Mouse (Mus musculus) intestine, embryonic 14.5 days (tissue): Measurements from ENCODE around the gene Zfp775. TPM values are rescaled to one million over a fixed set of nuclear protein-coding genes. Genes with fewer than 3 reads are reported as not detected.

Experiments
- ATAC-seq: fragments of 200-750 bp; cut with Nextera tagmentation; replicated peaks from 2 replicates; pipeline ENCODE4 v1.8.0; 2017; ENCODE audit warnings: low read depth, moderate number of reproducible peaks, moderate TSS enrichment, moderate library complexity; ENCODE audit not compliant: low FRiP score, low TSS enrichment
- DNase-seq: peaks from one replicate; pipeline ENCODE4 v3.0.0-alpha.2; 2018; ENCODE audit warnings: low spot score
- H3K27ac ChIP-seq: fragments of 300-500 bp; sonication (generic); 2 replicates; pipeline ENCODE4 v1.5.1; 2014; ENCODE audit warnings: low read depth, mild to moderate bottlenecking, control low read depth
- H3K27me3 ChIP-seq: fragments of 300-500 bp; sonication (generic); replicated peaks from 2 replicates; pipeline ENCODE4 v1.6.1; 2014; ENCODE audit warnings: low read length, control low read depth; ENCODE audit not compliant: control insufficient read depth, insufficient read depth
- H3K36me3 ChIP-seq: fragments of 300-500 bp; sonication (generic); 2 replicates; pipeline ENCODE4 v1.6.1; 2014; ENCODE audit warnings: low read length, control low read depth; ENCODE audit not compliant: control insufficient read depth, insufficient read depth
- H3K4me1 ChIP-seq: fragments of 300-500 bp; sonication (generic); replicated peaks from 2 replicates; pipeline ENCODE4 v1.6.1; 2014; ENCODE audit warnings: low read length, control low read depth, mixed read lengths; ENCODE audit not compliant: control insufficient read depth, insufficient read depth
- H3K4me2 ChIP-seq: fragments of 300-500 bp; sonication (generic); 2 replicates; pipeline ENCODE4 v1.6.1; 2014; ENCODE audit warnings: low read length
- H3K4me3 ChIP-seq: fragments of 300-500 bp; sonication (generic); 2 replicates; pipeline ENCODE4 v1.5.1; 2014; ENCODE audit warnings: low read depth, low read length, control low read depth, mixed read lengths
- H3K9ac ChIP-seq: fragments of 300-500 bp; sonication (generic); 2 replicates; pipeline ENCODE4 v1.6.1; 2014; ENCODE audit warnings: mild to moderate bottlenecking, low read length
- H3K9me3 ChIP-seq: fragments of 300-500 bp; sonication (generic); 2 replicates; pipeline ENCODE4 v1.6.1; 2016; ENCODE audit warnings: low read length, control low read depth; ENCODE audit not compliant: control insufficient read depth
- WGBS: fragments of 180-500 bp; shearing (Covaris S2); extraction: QIAGEN DNeasy Blood & Tissue Kit; methylation state at CpG from one replicate; pipeline ENCODE4 v1.1.7; 2014; 5-methylcytosine and 5-hydroxymethylcytosine counted together
- polyA plus RNA-seq: library from polyadenylated mRNA; unstranded; fragments of >200 nt; fragmentation: Nextera tagmentation; extraction: Ambion mirVana; gene quantifications from 2 replicates; pipeline ENCODE4 v1.2.1, GENCODE M21; 2014

The Zfp775 gene
- polyA plus RNA-seq, 1 experiment from 2014 or later = 8.3 TPM

DNA sequence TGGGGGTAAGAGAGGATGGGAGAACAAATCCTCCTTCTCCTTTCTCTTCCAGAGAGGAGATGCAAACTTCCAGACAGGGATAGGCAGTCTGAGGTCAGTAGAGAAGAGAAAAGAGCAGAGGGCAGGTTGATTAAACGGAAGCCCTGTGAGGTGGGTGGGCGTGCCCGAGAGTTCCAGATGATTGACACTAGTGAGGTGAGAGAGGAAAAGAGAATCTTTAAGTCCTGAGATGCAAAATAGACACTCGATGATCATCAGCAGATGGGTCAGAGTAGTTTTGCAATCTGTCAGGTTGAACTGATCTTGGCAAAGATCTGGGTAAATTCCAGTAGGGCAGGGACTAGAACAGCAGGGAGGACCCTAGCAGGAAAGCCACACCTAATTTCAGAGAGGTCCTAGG lies 62.9 kb downstream of the Zfp775 start:
- Histone ChIP-seq H3K4me1 (no peaks in the 10 kb centered on the region), H3K4me3 (no peak overlapping the region), H3K9ac (no peak overlapping the region), H3K27me3 (no peaks in the 10 kb centered on the region), H3K4me2 (no peak overlapping the region), H3K27ac (no peak overlapping the region), H3K36me3 (no peaks in the 10 kb centered on the region), H3K9me3 (no peaks in the 10 kb centered on the region)
- DNase-seq (no peak), ATAC-seq (no peak)
- WGBS = 81% methylated on average over 4 of the region's 4 CpGs

GRCm38 (mm10) chr6:48665471-48665870 lies 63.6 kb downstream of the Zfp775 start:
- no peak overlapping the region for H3K4me2 ChIP-seq
- no peaks in the 10 kb centered on the region for H3K36me3 ChIP-seq
- ATAC-seq (no peak), DNase-seq (no peak)
- H3K27me3 ChIP-seq = no peaks in the 10 kb centered on the region
- no peak overlapping the region for H3K9ac ChIP-seq
- H3K27ac ChIP-seq = peak overlapping the region; percentile 59
- H3K9me3 ChIP-seq = no peaks in the 10 kb centered on the region
- WGBS = 98% methylated on average over 9 of the region's 9 CpGs
- H3K4me1 ChIP-seq = no peaks in the 10 kb centered on the region
- H3K4me3 ChIP-seq = no peak overlapping the region

GRCm38 (mm10) chr6:48666159-48666586 lies 64.3 kb downstream of the Zfp775 start:
- WGBS = 15% methylated on average over 7 of the region's 7 CpGs
- peak; percentile 51 for DNase-seq
- no peak overlapping the region for H3K4me3 ChIP-seq
- H3K36me3 ChIP-seq = no peaks in the 10 kb centered on the region
- no peaks in the 10 kb centered on the region for H3K9me3 ChIP-seq
- peak overlapping the region; percentile 59 for H3K27ac ChIP-seq
- ATAC-seq = peak; percentile 88
- no peaks in the 10 kb centered on the region for H3K4me1 ChIP-seq
- no peak overlapping the region; the same call in 1 of the 2 replicates for H3K4me2 ChIP-seq
- no peaks in the 10 kb centered on the region for H3K27me3 ChIP-seq
- H3K9ac ChIP-seq = no peak overlapping the region

DNA sequence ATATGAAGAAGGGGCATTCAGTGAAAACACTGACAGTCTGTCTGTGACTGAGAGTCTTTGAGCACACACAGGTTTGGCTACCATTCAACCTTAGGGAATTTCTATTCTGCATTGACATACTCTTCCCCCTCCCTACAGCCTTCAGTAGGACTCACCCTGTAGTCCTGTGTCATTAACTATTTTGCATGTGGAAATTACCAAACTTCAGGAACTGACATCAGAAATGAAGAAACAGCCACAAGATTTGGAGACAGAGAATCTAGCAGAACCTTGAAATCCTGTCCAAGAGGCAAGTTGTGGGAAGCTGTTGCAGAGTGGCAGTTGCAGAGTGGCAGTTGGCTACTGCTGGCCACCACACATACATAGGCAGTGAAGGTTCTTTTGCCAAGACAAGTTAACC lies 66.2 kb downstream of the Zfp775 start:
- H3K4me3 ChIP-seq = no peak overlapping the region
- H3K4me2 ChIP-seq = no peak overlapping the region
- no peaks in the 10 kb centered on the region for H3K4me1 ChIP-seq
- H3K36me3 ChIP-seq = no peaks in the 10 kb centered on the region
- ATAC-seq (no peak), DNase-seq (no peak)
- no peaks in the 10 kb centered on the region for H3K9me3 ChIP-seq
- no peak overlapping the region for H3K9ac ChIP-seq
- H3K27ac ChIP-seq = no peak overlapping the region
- H3K27me3 ChIP-seq = no peaks in the 10 kb centered on the region

GRCm38 (mm10) chr6:48669446-48669969 lies 67.6 kb downstream of the Zfp775 start:
- Histone ChIP-seq H3K4me1 (no peaks in the 10 kb centered on the region), H3K9ac (no peak overlapping the region), H3K27ac (no peak overlapping the region), H3K9me3 (no peaks in the 10 kb centered on the region), H3K36me3 (no peaks in the 10 kb centered on the region), H3K27me3 (no peaks in the 10 kb centered on the region), H3K4me2 (no peak overlapping the region), H3K4me3 (no peak overlapping the region)
- DNase-seq (no peak), ATAC-seq (no peak)
- 76% methylated on average over 2 of the region's 2 CpGs for WGBS

Other genes starting within 250 kb of the Zfp775 start
- 19.6 and 20.7 TPM in 2 replicates for gene Krba1, start 206.5 kb upstream of the Zfp775 start, polyA plus RNA-seq
- gene Zfp467, start 156.2 kb upstream of the Zfp775 start, polyA plus RNA-seq = 22.4 and 23.1 TPM in 2 replicates
- 0.32 and 0.40 TPM in 2 replicates for gene Sspo, start 153.8 kb upstream of the Zfp775 start, polyA plus RNA-seq
- 25.0 and 29.2 TPM in 2 replicates for gene Atp6v0e2, start 64.4 kb upstream of the Zfp775 start, polyA plus RNA-seq
- 6.7 and 7.7 TPM in 2 replicates for gene Lrrc61, start 47.3 kb upstream of the Zfp775 start, polyA plus RNA-seq
- 69.7 and 73.9 TPM in 2 replicates for gene Rarres2, start 29.3 kb upstream of the Zfp775 start, polyA plus RNA-seq
- gene Gm45021, start 12.5 kb upstream of the Zfp775 start, polyA plus RNA-seq = not detected in 2 replicates
- 28.4 and 29.5 TPM in 2 replicates for gene Repin1, start 8.2 kb upstream of the Zfp775 start, polyA plus RNA-seq
- gene Gm44965, start 8.1 kb upstream of the Zfp775 start, polyA plus RNA-seq = not detected in 2 replicates
- 0.70 and 1.0 TPM in 2 replicates for gene AI854703, start 24.7 kb downstream of the Zfp775 start, polyA plus RNA-seq
- 0.73 and 0.77 TPM in 2 replicates for gene Gimap8, start 45.2 kb downstream of the Zfp775 start, polyA plus RNA-seq
- 14.1 and 15.9 TPM in 2 replicates for gene Gimap9, start 74.1 kb downstream of the Zfp775 start, polyA plus RNA-seq
- gene Gimap4, start 82.5 kb downstream of the Zfp775 start, polyA plus RNA-seq = 18.3 and 19.1 TPM in 2 replicates
- gene Gimap6, start 106.2 kb downstream of the Zfp775 start, polyA plus RNA-seq = 22.8 and 24.3 TPM in 2 replicates
- 1.4 and 4.9 TPM in 2 replicates for gene Gm28053, start 116.5 kb downstream of the Zfp775 start, polyA plus RNA-seq
- gene Gimap7, start 116.6 kb downstream of the Zfp775 start, polyA plus RNA-seq = 0.14 and 0.16 TPM in 2 replicates
- 21.0 and 23.8 TPM in 2 replicates for gene Gimap1, start 137.0 kb downstream of the Zfp775 start, polyA plus RNA-seq
- 9.0 and 10.7 TPM in 2 replicates for gene Gimap5, start 144.1 kb downstream of the Zfp775 start, polyA plus RNA-seq
- 0.19 TPM in 1 of 2 replicates, not detected in the other for gene Gimap3, start 168.8 kb downstream of the Zfp775 start, polyA plus RNA-seq
- 171 and 182 TPM in 2 replicates for gene Tmem176a, start 238.9 kb downstream of the Zfp775 start, polyA plus RNA-seq
- gene Tmem176b, start 239.4 kb downstream of the Zfp775 start, polyA plus RNA-seq = 373 and 390 TPM in 2 replicates